Mouse (Mus musculus) heart, embryonic 11.5 days (tissue): Measurements from ENCODE around the gene Ngef. TPM values are rescaled to one million over a fixed set of nuclear protein-coding genes. Genes with fewer than 3 reads are reported as not detected.

ENCODE experiments used
- ATAC-seq: fragments of 200-750 bp; cut with Nextera tagmentation; replicated peaks from 2 replicates; pipeline ENCODE4 v1.8.0; 2017; ENCODE audit warnings: moderate library complexity; ENCODE audit not compliant: insufficient number of reproducible peaks, low FRiP score, low TSS enrichment
- H3K27ac ChIP-seq: fragments of 300-500 bp; sonication (generic); 2 replicates; pipeline ENCODE4 v1.5.1; 2014; ENCODE audit warnings: mild to moderate bottlenecking, low read depth, low read length
- H3K27me3 ChIP-seq: fragments of 300-500 bp; sonication (generic); 2 replicates; pipeline ENCODE4 v1.6.1; 2014; ENCODE audit warnings: mild to moderate bottlenecking, low read length, mixed read lengths; ENCODE audit not compliant: control insufficient read depth, insufficient read depth
- H3K36me3 ChIP-seq: fragments of 300-500 bp; sonication (generic); 2 replicates; pipeline ENCODE4 v1.6.1; 2014; ENCODE audit warnings: mild to moderate bottlenecking, low read length, moderate library complexity, mixed read lengths; ENCODE audit not compliant: control insufficient read depth, insufficient read depth
- H3K4me1 ChIP-seq: fragments of 300-500 bp; sonication (generic); 2 replicates; pipeline ENCODE4 v1.6.1; 2014; ENCODE audit warnings: low read length; ENCODE audit not compliant: control insufficient read depth, insufficient read depth
- H3K4me2 ChIP-seq: fragments of 300-500 bp; sonication (generic); 2 replicates; pipeline ENCODE4 v1.6.1; 2014; ENCODE audit warnings: mild to moderate bottlenecking, moderate library complexity
- H3K4me3 ChIP-seq: fragments of 300-500 bp; sonication (generic); 2 replicates; pipeline ENCODE4 v1.5.1; 2014; ENCODE audit warnings: low read depth, low read length
- H3K9ac ChIP-seq: fragments of 300-500 bp; sonication (generic); 2 replicates; pipeline ENCODE4 v1.6.1; 2014; ENCODE audit warnings: mild to moderate bottlenecking, low read depth, low read length, moderate library complexity
- H3K9me3 ChIP-seq: fragments of 300-500 bp; sonication (generic); replicated peaks from 2 replicates; pipeline ENCODE4 v1.6.1; 2016; ENCODE audit warnings: low read length; ENCODE audit not compliant: control insufficient read depth
- WGBS: fragments of 180-500 bp; shearing (Covaris S2); extraction: QIAGEN DNeasy Blood & Tissue Kit; methylation state at CpG from one replicate; pipeline ENCODE4 v1.1.7; 2014; ENCODE audit not compliant: insufficient replicate concordance; 5-methylcytosine and 5-hydroxymethylcytosine counted together
- polyA plus RNA-seq: library from polyadenylated mRNA; unstranded; fragments of >200 nt; fragmentation: Nextera tagmentation; extraction: Ambion mirVana; gene quantifications from 2 replicates; pipeline ENCODE4 v1.2.1, GENCODE M21; 2014

Gene Ngef
- polyA plus RNA-seq, 1 experiment from 2014 or later = 0.84 TPM

DNA sequence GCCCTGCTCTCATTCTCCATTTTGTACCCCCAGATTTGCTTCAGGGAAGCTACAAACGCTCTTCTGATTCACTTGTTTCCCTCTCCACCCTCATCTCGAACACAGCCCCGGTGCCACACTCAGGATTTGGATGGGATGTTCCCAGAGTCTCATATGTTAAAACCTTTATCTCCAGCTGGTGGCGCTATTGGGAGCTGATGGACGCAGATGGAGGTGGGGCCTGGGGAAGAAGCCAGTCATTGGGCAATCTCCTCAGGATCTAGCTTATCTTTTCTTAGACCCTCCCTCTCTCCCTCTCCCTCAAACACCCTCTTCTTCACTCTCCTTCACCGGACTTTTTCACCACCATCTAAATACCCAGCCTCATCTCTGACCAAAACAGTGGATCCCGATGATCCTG lies 32.1 kb downstream of the Ngef start:
- Histone ChIP-seq H3K36me3 (no peaks in the 10 kb centered on the region), H3K4me3 (no peak overlapping the region)
- WGBS = 25% methylated on average over 7 of the region's 7 CpGs

DNA sequence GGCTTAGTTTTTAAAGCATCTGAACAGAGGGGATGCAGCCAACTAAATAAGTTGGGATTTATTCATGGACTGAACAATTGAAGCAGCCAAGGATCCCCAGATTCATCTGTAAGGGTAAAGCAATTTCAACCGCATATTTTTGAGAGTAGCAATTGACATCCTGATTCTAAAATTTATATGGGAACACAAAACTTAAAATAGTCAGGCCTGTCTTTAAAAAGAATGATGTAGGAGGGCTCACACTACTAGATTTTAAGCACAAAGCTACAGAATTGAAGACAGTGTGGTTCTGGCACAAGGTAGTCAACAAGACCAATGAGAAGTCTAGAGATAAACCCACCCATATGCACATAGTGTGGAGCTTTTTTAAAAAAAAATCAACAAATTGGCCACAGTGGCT lies 36.7 kb downstream of the Ngef start:
- H3K4me3 ChIP-seq = no peak overlapping the region
- no peaks in the 10 kb centered on the region for H3K4me1 ChIP-seq
- H3K9me3 ChIP-seq = no peaks in the 10 kb centered on the region
- no peak overlapping the region for H3K9ac ChIP-seq
- ATAC-seq = no peak
- H3K27me3 ChIP-seq = no peaks in the 10 kb centered on the region
- 87% methylated on average over 1 of the region's 1 CpGs for WGBS
- no peak overlapping the region for H3K27ac ChIP-seq
- no peaks in the 10 kb centered on the region for H3K36me3 ChIP-seq
- H3K4me2 ChIP-seq = no peak overlapping the region

More for the DNA sequence above, 32.1 kb downstream of the Ngef start:
- Histone ChIP-seq H3K27ac (no peak overlapping the region), H3K4me1 (no peaks in the 10 kb centered on the region), H3K4me2 (peak overlapping the region; percentile 24; the same call in 1 of the 2 replicates), H3K9me3 (no peaks in the 10 kb centered on the region), H3K27me3 (no peaks in the 10 kb centered on the region), H3K9ac (no peak overlapping the region)
- ATAC-seq = no peak

DNA sequence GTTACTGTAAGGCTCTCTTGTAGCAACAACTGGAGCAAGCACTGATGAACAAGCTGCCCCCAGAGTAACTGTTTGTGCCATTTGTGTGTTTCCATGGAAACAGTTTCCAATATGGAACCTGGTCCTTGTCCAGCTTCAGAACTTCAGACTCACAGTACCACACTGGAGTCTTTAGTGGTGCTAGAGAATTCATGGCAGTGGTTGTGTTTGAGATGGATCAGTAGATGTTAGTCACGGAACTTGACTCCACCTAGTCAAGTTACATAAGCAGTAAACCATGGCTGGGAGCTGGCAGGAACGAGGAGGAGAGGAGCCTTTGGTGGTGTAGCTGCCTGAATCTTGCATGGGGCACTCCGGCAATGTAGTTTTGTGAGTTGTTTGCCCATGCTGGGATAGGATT lies 39.6 kb downstream of the Ngef start:
- no peaks in the 10 kb centered on the region for H3K4me1 ChIP-seq
- H3K9me3 ChIP-seq = no peaks in the 10 kb centered on the region
- WGBS = 74% methylated on average over 3 of the region's 3 CpGs
- H3K27ac ChIP-seq = no peak overlapping the region
- no peak for ATAC-seq
- no peak overlapping the region for H3K4me3 ChIP-seq
- H3K9ac ChIP-seq = no peak overlapping the region
- H3K36me3 ChIP-seq = no peaks in the 10 kb centered on the region
- H3K4me2 ChIP-seq = no peak overlapping the region
- H3K27me3 ChIP-seq = no peaks in the 10 kb centered on the region

DNA sequence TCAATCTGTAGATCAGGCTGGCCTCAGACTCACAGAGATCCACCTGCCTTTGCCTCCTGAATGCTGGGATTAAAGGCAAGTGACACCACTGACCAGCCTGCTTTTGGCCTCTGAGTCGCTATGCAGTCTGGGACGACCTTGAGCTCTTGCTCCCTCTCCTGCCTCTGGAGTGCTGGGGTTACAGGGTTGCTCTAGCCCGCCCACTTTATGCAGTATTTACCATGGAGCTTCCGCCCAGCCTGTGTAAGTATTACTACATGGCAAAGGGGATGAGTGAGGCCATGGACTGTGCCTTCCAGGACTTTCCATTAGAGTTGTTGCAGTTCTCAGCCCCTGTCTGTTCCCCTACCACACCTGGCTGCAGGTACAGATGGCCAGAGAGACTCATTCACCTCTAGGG lies 41.3 kb downstream of the Ngef start:
- Histone ChIP-seq H3K36me3 (no peaks in the 10 kb centered on the region), H3K4me2 (no peak overlapping the region), H3K4me3 (no peak overlapping the region), H3K4me1 (no peaks in the 10 kb centered on the region), H3K9ac (no peak overlapping the region), H3K27ac (no peak overlapping the region), H3K9me3 (no peaks in the 10 kb centered on the region), H3K27me3 (no peaks in the 10 kb centered on the region)
- no peak for ATAC-seq
- WGBS = 50% methylated on average over 4 of the region's 4 CpGs

DNA sequence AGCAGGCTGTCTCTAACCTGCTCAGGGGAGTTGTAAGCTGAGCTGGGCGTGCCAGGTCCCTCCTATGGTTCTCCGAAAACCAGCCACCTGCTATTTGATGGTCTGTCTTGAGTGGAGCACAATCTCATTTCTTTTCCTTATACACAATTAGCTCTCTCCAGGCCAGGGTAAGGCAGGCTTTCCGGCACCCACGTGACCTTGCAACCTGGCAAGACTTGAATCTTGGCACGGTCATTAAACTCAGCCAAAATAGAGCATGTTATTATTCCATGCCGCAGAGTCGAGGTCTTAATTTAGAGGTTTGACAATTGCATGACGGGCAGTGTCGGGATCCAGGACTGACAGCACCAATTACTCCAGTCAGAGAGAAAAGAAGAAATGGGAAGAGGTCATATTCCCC lies 46.5 kb downstream of the Ngef start:
- H3K27me3 ChIP-seq = no peaks in the 10 kb centered on the region
- no peak overlapping the region for H3K9ac ChIP-seq
- no peaks in the 10 kb centered on the region for H3K36me3 ChIP-seq
- no peaks in the 10 kb centered on the region for H3K9me3 ChIP-seq
- ATAC-seq = no peak
- H3K27ac ChIP-seq = no peak overlapping the region
- no peak overlapping the region for H3K4me2 ChIP-seq
- H3K4me1 ChIP-seq = no peaks in the 10 kb centered on the region
- H3K4me3 ChIP-seq = no peak overlapping the region
- WGBS = 80% methylated on average over 9 of the region's 9 CpGs

DNA sequence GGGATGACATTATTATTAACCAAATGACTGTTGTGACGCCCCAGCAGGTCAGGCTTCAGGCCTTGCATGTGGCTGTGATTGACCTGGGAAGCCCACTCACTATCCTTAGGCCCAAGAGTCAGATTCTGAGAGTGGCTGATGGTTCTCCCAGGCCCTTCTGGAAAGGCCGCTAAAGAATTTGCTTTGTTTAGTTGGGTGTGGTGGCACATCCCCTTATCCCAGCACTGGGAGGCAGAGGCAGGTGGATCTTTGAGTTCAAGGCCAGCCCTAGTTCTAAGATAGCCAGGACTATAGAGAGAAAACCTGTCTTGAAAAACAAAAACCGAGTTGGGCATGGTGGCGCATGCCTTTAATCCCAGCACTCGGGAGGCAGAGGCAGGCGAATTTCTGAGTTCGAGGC lies 48.6 kb downstream of the Ngef start:
- H3K27ac ChIP-seq = no peak overlapping the region
- no peak overlapping the region for H3K4me2 ChIP-seq
- no peaks in the 10 kb centered on the region for H3K27me3 ChIP-seq
- H3K36me3 ChIP-seq = no peaks in the 10 kb centered on the region
- H3K9me3 ChIP-seq = no peaks in the 10 kb centered on the region
- WGBS = 83% methylated on average over 7 of the region's 7 CpGs
- no peak overlapping the region for H3K9ac ChIP-seq
- ATAC-seq = no peak
- H3K4me1 ChIP-seq = no peaks in the 10 kb centered on the region
- H3K4me3 ChIP-seq = no peak overlapping the region

DNA sequence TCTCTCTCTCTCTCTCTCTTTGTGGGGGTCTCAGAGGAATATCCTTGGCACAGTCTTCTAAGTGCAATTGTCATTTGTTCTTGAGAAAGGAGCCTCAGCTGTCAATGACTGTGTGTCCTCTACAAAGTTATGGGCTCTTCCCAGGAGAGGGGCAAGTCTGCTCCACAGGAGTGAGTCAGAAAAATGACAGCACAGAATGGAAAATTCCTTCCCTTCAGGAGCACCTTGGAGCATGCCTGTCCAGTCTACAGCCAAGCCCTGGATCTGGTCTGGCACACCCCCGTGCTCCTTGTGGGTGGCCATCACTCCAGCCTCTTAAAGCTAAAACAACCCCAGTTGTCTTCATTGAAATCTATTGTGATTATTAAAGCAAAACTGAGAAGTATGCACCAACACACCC lies 52.1 kb downstream of the Ngef start:
- Histone ChIP-seq H3K4me3 (no peak overlapping the region), H3K4me2 (no peak overlapping the region), H3K27ac (no peak overlapping the region), H3K4me1 (no peaks in the 10 kb centered on the region), H3K27me3 (no peaks in the 10 kb centered on the region), H3K9ac (no peak overlapping the region), H3K9me3 (no peaks in the 10 kb centered on the region), H3K36me3 (no peaks in the 10 kb centered on the region)
- 55% methylated on average over 1 of the region's 1 CpGs for WGBS
- ATAC-seq = no peak

DNA sequence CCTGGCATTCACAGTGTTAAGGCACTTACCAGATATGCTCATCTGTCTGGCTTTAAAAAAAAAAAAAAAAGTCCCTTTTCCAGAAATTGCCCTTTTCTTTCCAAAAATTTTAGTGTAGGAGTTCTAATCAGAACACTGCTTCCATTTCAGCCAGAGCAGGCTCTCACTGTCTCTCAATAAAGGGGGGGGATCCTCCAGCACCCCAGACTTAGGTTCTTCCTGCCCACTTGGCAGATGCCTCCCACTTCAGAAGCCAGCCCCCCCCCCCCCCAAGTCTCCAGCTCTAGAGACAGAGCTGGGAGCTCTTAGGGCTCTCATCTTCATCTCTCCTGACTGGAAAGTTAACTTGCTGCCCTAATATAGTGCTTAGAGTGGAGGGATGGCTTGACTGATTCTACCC lies 53.2 kb downstream of the Ngef start:
- H3K27me3 ChIP-seq = no peaks in the 10 kb centered on the region
- no peak for ATAC-seq
- no peaks in the 10 kb centered on the region for H3K9me3 ChIP-seq
- H3K4me2 ChIP-seq = peak overlapping the region; percentile 25; the same call in 1 of the 2 replicates
- H3K9ac ChIP-seq = no peak overlapping the region
- no peaks in the 10 kb centered on the region for H3K4me1 ChIP-seq
- H3K27ac ChIP-seq = no peak overlapping the region
- H3K36me3 ChIP-seq = no peaks in the 10 kb centered on the region
- H3K4me3 ChIP-seq = no peak overlapping the region

DNA sequence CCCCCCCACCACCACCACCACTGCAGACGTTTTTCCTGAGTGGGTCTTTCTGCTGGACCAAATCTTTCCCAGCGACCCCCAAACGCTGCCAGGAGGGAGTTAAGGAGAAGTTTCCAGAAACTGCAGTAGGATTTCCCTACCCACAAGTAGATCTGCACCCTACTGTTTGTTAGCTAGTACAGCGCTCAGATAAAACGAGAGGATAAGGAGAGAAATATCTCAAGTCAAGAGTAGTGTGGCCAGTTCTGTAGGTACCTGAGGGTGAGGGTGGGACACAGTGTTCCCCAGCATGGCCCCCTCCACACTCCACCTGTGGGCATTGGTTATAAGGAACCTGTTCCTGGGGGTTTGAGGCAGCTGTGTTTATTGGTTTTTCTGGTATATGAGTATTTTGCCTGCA lies 62.8 kb downstream of the Ngef start:
- Histone ChIP-seq H3K4me3 (no peak overlapping the region; the same call in 1 of the 2 replicates), H3K27ac (no peak overlapping the region), H3K9ac (no peak overlapping the region), H3K9me3 (0 out of 2 replicates have a peak, but pooled peaks cover 3% of the 10 kb centered on the region), H3K4me1 (peaks cover 7% of the 10 kb centered on the region), H3K4me2 (no peak overlapping the region; the same call in 1 of the 2 replicates), H3K36me3 (no peaks in the 10 kb centered on the region), H3K27me3 (peaks cover 49% of the 10 kb centered on the region)
- ATAC-seq = no peak
- WGBS = 23% methylated on average over 5 of the region's 5 CpGs
